Mouse (Mus musculus) midbrain, embryonic 11.5 days (tissue): ENCODE measurements around the gene Dnah7a. TPM values are rescaled to one million over a fixed set of nuclear protein-coding genes. Genes with fewer than 3 reads are reported as not detected.
"Not testable (repeated sequence)": the region's sequence is repeated elsewhere in the genome, so short reads cannot be mapped to it uniquely, and the experiment has no call there.

Experiments
- ATAC-seq: fragments of 200-750 bp; cut with Nextera tagmentation; 2 replicates; pipeline ENCODE4 v1.8.0; 2017; ENCODE audit warnings: moderate TSS enrichment, moderate library complexity; ENCODE audit not compliant: low FRiP score
- DNase-seq: peaks from one replicate; pipeline ENCODE4 v3.0.0; 2015; ENCODE audit warnings: low spot score; ENCODE audit errors: missing footprints
- H3K27ac ChIP-seq: fragments of 300-500 bp; sonication (generic); 2 replicates; pipeline ENCODE4 v1.5.1; 2014; ENCODE audit warnings: low read depth, low read length
- H3K27me3 ChIP-seq: fragments of 300-500 bp; sonication (generic); 2 replicates; pipeline ENCODE4 v1.6.1; 2014; ENCODE audit warnings: mild to moderate bottlenecking, low read length, moderate library complexity, mixed read lengths; ENCODE audit not compliant: control insufficient read depth, insufficient read depth
- H3K36me3 ChIP-seq: fragments of 300-500 bp; sonication (generic); 2 replicates; pipeline ENCODE4 v1.6.1; 2014; ENCODE audit warnings: mild to moderate bottlenecking, low read length, moderate library complexity, mixed read lengths; ENCODE audit not compliant: control insufficient read depth, insufficient read depth
- H3K4me1 ChIP-seq: fragments of 300-500 bp; sonication (generic); 2 replicates; pipeline ENCODE4 v1.6.1; 2014; ENCODE audit warnings: low read length; ENCODE audit not compliant: control insufficient read depth, insufficient read depth
- H3K4me2 ChIP-seq: fragments of 300-500 bp; sonication (generic); 2 replicates; pipeline ENCODE4 v1.6.1; 2014; ENCODE audit warnings: mild to moderate bottlenecking, moderate library complexity
- H3K4me3 ChIP-seq: fragments of 300-500 bp; sonication (generic); 2 replicates; pipeline ENCODE4 v1.5.1; 2014; ENCODE audit warnings: low read depth, low read length
- H3K9ac ChIP-seq: fragments of 300-500 bp; sonication (generic); 2 replicates; pipeline ENCODE4 v1.6.1; 2014; ENCODE audit warnings: low read length
- H3K9me3 ChIP-seq: fragments of 300-500 bp; sonication (generic); 2 replicates; pipeline ENCODE4 v1.6.1; 2016; ENCODE audit warnings: low read length; ENCODE audit not compliant: control insufficient read depth
- WGBS: fragments of 180-500 bp; shearing (Covaris S2); extraction: QIAGEN DNeasy Blood & Tissue Kit; methylation state at CpG from one replicate; pipeline ENCODE4 v1.1.7; 2014; 5-methylcytosine and 5-hydroxymethylcytosine counted together
- polyA plus RNA-seq: library from polyadenylated mRNA; unstranded; fragments of >200 nt; fragmentation: Nextera tagmentation; extraction: Ambion mirVana; gene quantifications from 2 replicates; pipeline ENCODE4 v1.2.1, GENCODE M21; 2014

Dnah7a gene
- polyA plus RNA-seq, 1 experiment from 2014 or later, result 10.1 TPM

GRCm38 (mm10) chr1:53630011-53630410, 76.6 kb downstream of the Dnah7a start:
- Histone ChIP-seq H3K9me3 (no peaks in the 10 kb centered on the region), H3K27me3 (no peaks in the 10 kb centered on the region), H3K4me3 (no peak overlapping the region), H3K36me3 (no peaks in the 10 kb centered on the region), H3K27ac (no peak overlapping the region), H3K9ac (no peak overlapping the region), H3K4me2 (no peak overlapping the region), H3K4me1 (no peaks in the 10 kb centered on the region)
- WGBS, result 37% methylated on average over 6 of the region's 6 CpGs
- DNase-seq (no peak), ATAC-seq (no peak)

GRCm38 (mm10) chr1:53613486-53613885, 93.1 kb downstream of the Dnah7a start:
- Histone ChIP-seq H3K9ac (no peak overlapping the region), H3K36me3 (no peaks in the 10 kb centered on the region), H3K9me3 (0 out of 2 replicates have a peak, but pooled peaks cover 3% of the 10 kb centered on the region), H3K27ac (no peak overlapping the region), H3K27me3 (no peaks in the 10 kb centered on the region), H3K4me1 (no peaks in the 10 kb centered on the region), H3K4me2 (no peak overlapping the region), H3K4me3 (no peak overlapping the region)
- 89% methylated on average over 16 of the region's 16 CpGs for WGBS
- DNase-seq (no peak), ATAC-seq (no peak)

GRCm38 (mm10) chr1:53581326-53581725, 125.3 kb downstream of the Dnah7a start:
- not testable (repeated sequence) for H3K9me3 ChIP-seq, H3K4me1 ChIP-seq, H3K4me3 ChIP-seq, H3K36me3 ChIP-seq, H3K27me3 ChIP-seq, H3K27ac ChIP-seq, H3K4me2 ChIP-seq, H3K9ac ChIP-seq, DNase-seq, ATAC-seq
- 12% methylated on average over 1 of the region's 1 CpGs for WGBS

- H3K27ac ChIP-seq, ATAC-seq, H3K36me3 ChIP-seq, H3K4me2 ChIP-seq, H3K9ac ChIP-seq, H3K9me3 ChIP-seq, DNase-seq, H3K27me3 ChIP-seq, H3K4me3 ChIP-seq, H3K4me1 ChIP-seq: not testable (repeated sequence)
- 91% methylated on average over 3 of the region's 3 CpGs for WGBS
Measured at GRCm38 (mm10) chr1:53557918-53558317, 148.7 kb downstream of the Dnah7a start.

- not testable (repeated sequence) for H3K36me3 ChIP-seq, H3K4me2 ChIP-seq, H3K4me1 ChIP-seq, ATAC-seq, H3K4me3 ChIP-seq, H3K9me3 ChIP-seq, H3K9ac ChIP-seq, H3K27ac ChIP-seq, H3K27me3 ChIP-seq, DNase-seq
- WGBS, result 92% methylated on average over 10 of the region's 10 CpGs
Measured at GRCm38 (mm10) chr1:53547018-53547417, 159.6 kb downstream of the Dnah7a start.

- not testable (repeated sequence) for H3K4me2 ChIP-seq, DNase-seq, ATAC-seq, H3K36me3 ChIP-seq, H3K27me3 ChIP-seq, H3K4me1 ChIP-seq, H3K4me3 ChIP-seq, H3K9ac ChIP-seq, H3K27ac ChIP-seq, H3K9me3 ChIP-seq
- WGBS, result 54% methylated on average over 2 of the region's 2 CpGs
Measured at GRCm38 (mm10) chr1:53538356-53538755, 168.2 kb downstream of the Dnah7a start.

- H3K9me3 ChIP-seq, DNase-seq, H3K4me1 ChIP-seq, H3K27ac ChIP-seq, H3K36me3 ChIP-seq, H3K4me2 ChIP-seq, H3K27me3 ChIP-seq, H3K4me3 ChIP-seq, ATAC-seq, H3K9ac ChIP-seq: not testable (repeated sequence)
- 75% methylated on average over 1 of the region's 1 CpGs for WGBS
Measured at GRCm38 (mm10) chr1:53534826-53535225, 171.8 kb downstream of the Dnah7a start.

- not testable (repeated sequence) for H3K4me3 ChIP-seq, ATAC-seq, H3K36me3 ChIP-seq, H3K4me1 ChIP-seq, H3K9me3 ChIP-seq, DNase-seq, H3K27ac ChIP-seq, H3K4me2 ChIP-seq, H3K27me3 ChIP-seq, H3K9ac ChIP-seq
- WGBS, result 76% methylated on average over 2 of the region's 2 CpGs
Measured at GRCm38 (mm10) chr1:53526021-53526420, 180.6 kb downstream of the Dnah7a start.

- ATAC-seq, result no peak
Measured at GRCm38 (mm10) chr1:53473699-53474098, 232.9 kb downstream of the Dnah7a start.

GRCm38 (mm10) chr1:53472084-53472483, 234.5 kb downstream of the Dnah7a start:
- not testable (repeated sequence) for H3K36me3 ChIP-seq, H3K4me3 ChIP-seq, ATAC-seq, H3K27me3 ChIP-seq, H3K4me2 ChIP-seq, H3K9ac ChIP-seq, DNase-seq, H3K9me3 ChIP-seq, H3K4me1 ChIP-seq, H3K27ac ChIP-seq
- 71% methylated on average over 1 of the region's 1 CpGs for WGBS

More at GRCm38 (mm10) chr1:53473699-53474098, 232.9 kb downstream of the Dnah7a start:
- Histone ChIP-seq H3K27ac (no peak overlapping the region), H3K4me2 (no peak overlapping the region), H3K27me3 (no peaks in the 10 kb centered on the region), H3K4me3 (no peak overlapping the region), H3K36me3 (no peaks in the 10 kb centered on the region), H3K9me3 (no peaks in the 10 kb centered on the region), H3K9ac (no peak overlapping the region), H3K4me1 (no peaks in the 10 kb centered on the region)
- peak; percentile 44 for DNase-seq
- 80% methylated on average over 4 of the region's 4 CpGs for WGBS
